Mouse (Mus musculus) kidney, postnatal 0 days (tissue): ENCODE data around the gene Smoc2. TPM values are rescaled to one million over a fixed set of nuclear protein-coding genes. Genes with fewer than 3 reads are reported as not detected.

Experiments used
- ATAC-seq: fragments of 200-750 bp; cut with Nextera tagmentation; replicated peaks from 2 replicates; pipeline ENCODE4 v1.8.0; 2017; ENCODE audit warnings: low read depth, moderate number of reproducible peaks, moderate TSS enrichment, moderate library complexity; ENCODE audit not compliant: low FRiP score
- DNase-seq: peaks from one replicate; pipeline ENCODE4 v3.0.0-alpha.2; 2016; ENCODE audit warnings: low spot score
- H3K27ac ChIP-seq: fragments of 300-500 bp; sonication (generic); 2 replicates; pipeline ENCODE4 v1.5.1; 2014; ENCODE audit warnings: mild to moderate bottlenecking
- H3K27me3 ChIP-seq: fragments of 300-500 bp; sonication (generic); 2 replicates; pipeline ENCODE4 v1.6.1; 2014; ENCODE audit warnings: low read length, mixed read lengths; ENCODE audit not compliant: insufficient read depth
- H3K36me3 ChIP-seq: fragments of 300-500 bp; sonication (generic); 2 replicates; pipeline ENCODE4 v1.6.1; 2014; ENCODE audit warnings: low read length, mixed read lengths; ENCODE audit not compliant: insufficient read depth
- H3K4me1 ChIP-seq: fragments of 300-500 bp; sonication (generic); replicated peaks from 2 replicates; pipeline ENCODE4 v1.6.1; 2014; ENCODE audit warnings: antibody characterized with exemption, low read length, mixed read lengths; ENCODE audit not compliant: insufficient read depth
- H3K4me2 ChIP-seq: fragments of 300-500 bp; sonication (generic); 2 replicates; pipeline ENCODE4 v1.6.1; 2014; ENCODE audit warnings: mild to moderate bottlenecking, low read length, moderate library complexity, mixed read lengths
- H3K4me3 ChIP-seq: fragments of 300-500 bp; sonication (generic); replicated peaks from 2 replicates; pipeline ENCODE4 v1.5.1; 2014; ENCODE audit warnings: low read depth, low read length
- H3K9ac ChIP-seq: fragments of 300-500 bp; sonication (generic); 2 replicates; pipeline ENCODE4 v1.6.1; 2014; ENCODE audit warnings: low read depth, low read length
- H3K9me3 ChIP-seq: fragments of 300-500 bp; sonication (generic); replicated peaks from 2 replicates; pipeline ENCODE4 v1.6.1; 2016; ENCODE audit warnings: low read length, inconsistent platforms, mixed read lengths
- CTCF ChIP-seq: IDR thresholded peaks from 2 replicates; pipeline ENCODE4 v1.5.1; 2016; ENCODE audit warnings: antibody characterized with exemption, low read depth, mild to moderate bottlenecking, moderate library complexity
- WGBS: fragments of 180-500 bp; shearing (Covaris S2); extraction: QIAGEN DNeasy Blood & Tissue Kit; methylation state at CpG from one replicate; pipeline ENCODE4 v1.1.7; 2014; 5-methylcytosine and 5-hydroxymethylcytosine counted together
- polyA plus RNA-seq: library from polyadenylated mRNA; unstranded; fragments of >200 nt; fragmentation: Nextera tagmentation; extraction: Ambion mirVana; gene quantifications from 2 replicates; pipeline ENCODE4 v1.2.1, GENCODE M21; 2015

The Smoc2 gene
- polyA plus RNA-seq, 1 experiment from 2014 or later: 57.5 TPM

DNA sequence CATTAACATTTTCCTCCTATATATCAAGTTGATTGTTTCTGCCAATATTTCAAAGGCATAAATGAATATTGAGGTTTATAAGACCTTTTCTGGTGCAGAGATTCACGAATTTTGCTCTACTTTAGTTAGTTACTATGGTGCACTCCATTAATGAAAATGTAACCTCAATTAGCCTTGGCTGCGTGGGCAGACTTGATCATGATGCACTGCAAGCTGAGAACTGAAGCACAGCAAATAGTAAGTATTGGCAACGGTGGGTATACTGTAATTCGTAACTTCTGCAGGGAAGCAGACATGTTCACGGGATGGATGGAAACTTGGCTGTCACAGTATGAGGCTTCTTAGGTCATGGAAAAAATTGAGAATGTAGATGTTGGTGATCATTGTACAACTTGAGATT lies 166.3 kb downstream of the Smoc2 start:
- Histone ChIP-seq H3K4me3 (no peak overlapping the region), H3K4me2 (no peak overlapping the region), H3K27ac (no peak overlapping the region), H3K9ac (no peak overlapping the region), H3K36me3 (no peaks in the 10 kb centered on the region), H3K4me1 (no peaks in the 10 kb centered on the region), H3K9me3 (no peaks in the 10 kb centered on the region), H3K27me3 (no peaks in the 10 kb centered on the region)
- TF ChIP-seq CTCF: no peak
- DNase-seq: no peak
- ATAC-seq: no peak
- 69% methylated on average over 5 of the region's 5 CpGs for WGBS

DNA sequence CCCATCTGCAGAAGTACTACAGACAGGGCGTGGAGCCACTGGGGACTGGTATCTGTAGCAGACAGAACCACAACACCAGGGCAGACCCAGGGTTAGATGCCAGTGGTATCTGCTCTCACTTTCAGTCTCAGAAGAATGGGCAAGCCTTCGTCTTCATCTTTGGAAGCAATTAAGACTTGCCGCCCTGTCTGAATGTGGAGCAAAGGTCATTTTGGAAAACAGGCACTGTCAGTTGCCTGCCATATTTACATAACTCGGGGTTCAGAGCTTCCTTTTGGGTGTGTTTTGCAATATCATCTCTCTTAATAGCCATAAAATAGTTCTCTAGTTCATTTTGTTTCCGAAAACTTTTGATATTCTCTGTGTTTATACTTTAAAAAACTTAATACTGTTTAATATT lies 168.0 kb downstream of the Smoc2 start:
- Histone ChIP-seq H3K36me3 (no peaks in the 10 kb centered on the region), H3K9ac (no peak overlapping the region), H3K4me3 (no peak overlapping the region), H3K9me3 (no peaks in the 10 kb centered on the region), H3K27me3 (no peaks in the 10 kb centered on the region), H3K27ac (no peak overlapping the region), H3K4me2 (no peak overlapping the region), H3K4me1 (no peaks in the 10 kb centered on the region)
- 78% methylated on average over 5 of the region's 5 CpGs for WGBS
- ATAC-seq (no peak), DNase-seq (no peak)
- no peak for TF ChIP-seq CTCF

Other genes starting within 250 kb of the Smoc2 start
- not detected in 2 replicates for gene Gm7358, start 220.0 kb upstream of the Smoc2 start, polyA plus RNA-seq
- gene Dact2, start 75.2 kb upstream of the Smoc2 start, polyA plus RNA-seq: 14.8 and 16.0 TPM in 2 replicates